Mouse (Mus musculus) heart, adult 2 months (tissue): ENCODE data around the gene Polh.

Source experiments
- CTCF ChIP-seq: fragments of 200-600 bp; IDR thresholded peaks from 2 replicates; pipeline ENCODE4 v1.8.1; 2022; ENCODE audit warnings: antibody characterized with exemption, mild to moderate bottlenecking, moderate library complexity
- EP300 ChIP-seq: fragments of 200-500 bp; IDR thresholded peaks from 2 replicates; pipeline ENCODE4 v1.6.1; 2011; ENCODE audit warnings: low read depth, low read length, control low read depth; ENCODE audit not compliant: insufficient read depth
- POLR2A ChIP-seq: fragments of 200-500 bp; IDR thresholded peaks from 2 replicates; pipeline ENCODE4 v1.6.1; 2011; ENCODE audit warnings: mild to moderate bottlenecking, low read depth, low read length, control low read depth; ENCODE audit not compliant: insufficient read depth

DNA sequence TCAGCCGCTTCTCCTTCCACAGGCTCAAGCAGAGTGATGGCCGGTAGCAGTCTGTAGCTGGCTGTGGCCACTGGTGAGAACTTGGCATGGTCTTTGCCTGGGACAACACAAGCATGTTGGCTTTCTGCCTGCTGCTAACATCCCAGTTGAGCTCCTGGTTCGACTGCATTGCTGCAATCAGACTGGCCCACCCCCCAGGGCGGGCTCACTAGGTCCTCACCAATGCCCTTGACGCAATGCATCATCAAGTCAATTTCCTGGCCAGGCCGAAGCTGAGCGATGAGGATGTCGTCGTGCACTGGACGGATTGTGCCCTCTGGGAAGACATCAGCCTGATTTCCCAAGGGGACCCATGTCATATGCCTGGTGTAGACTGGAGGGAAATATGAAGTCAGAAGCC, 42.1 kb upstream of the Polh start:
- TF ChIP-seq EP300: no peak
- TF ChIP-seq CTCF: no peak
- no peak for TF ChIP-seq POLR2A
